Comparison of ENCODE assay signal across 22 mouse cellular contexts in genomic region chr5:72003811-72004435, GRCm38 (mm10).
DNase-seq lines count a peak whose midpoint lies in the region; ATAC-seq and TF ChIP-seq lines count a peak whose summit lies in the region.
"Had no signal": no experiment of that assay in that cellular context is flagged by ENCODE, and none has a peak within 500 bp of the region (broad histone marks: within the 10 kb centered on the region; RNA-seq: fewer than 3 reads in every experiment).

No protein-coding gene starts in this region.

- H3K9ac ChIP-seq in kidney, embryonic 16.5 days (replicated peaks; ENCODE audit: low read length): no peak overlapping the region
- H3K9ac ChIP-seq: embryonic facial prominence, embryonic 13.5 days; forebrain, postnatal 0 days; intestine, embryonic 15.5 days; lung, embryonic 15.5 days had no signal

- WGBS in kidney, embryonic 16.5 days: 77% methylated on average over 3 of the region's 3 CpGs

- no peaks in the 10 kb centered on the region for H3K27me3 ChIP-seq in kidney, embryonic 16.5 days (ENCODE audit: insufficient read depth, low read length)
- H3K27me3 ChIP-seq: embryonic facial prominence, embryonic 13.5 days; intestine, embryonic 15.5 days; lung, embryonic 15.5 days had no signal

- no peak overlapping the region for H3K4me3 ChIP-seq in kidney, embryonic 16.5 days (ENCODE audit: low read length)
- no peak overlapping the region for H3K4me3 ChIP-seq in layer of hippocampus, adult 2 months
- no peak overlapping the region for H3K4me3 ChIP-seq in gastrocnemius, adult 2 months
- H3K4me3 ChIP-seq: embryonic facial prominence, embryonic 13.5 days; intestine, embryonic 15.5 days; lung, embryonic 15.5 days had no signal

- H3K4me2 ChIP-seq in kidney, embryonic 16.5 days (replicated peaks; ENCODE audit: low read depth, low read length): no peak overlapping the region
- H3K4me2 ChIP-seq: embryonic facial prominence, embryonic 13.5 days; intestine, embryonic 15.5 days; lung, embryonic 15.5 days; midbrain, embryonic 11.5 days had no signal

- no peaks in the 10 kb centered on the region for H3K36me3 ChIP-seq in kidney, embryonic 16.5 days (ENCODE audit: insufficient read depth, low read length)
- H3K36me3 ChIP-seq: embryonic facial prominence, embryonic 13.5 days; intestine, embryonic 15.5 days; lung, embryonic 15.5 days had no signal

- no peak overlapping the region for H3K27ac ChIP-seq in kidney, embryonic 16.5 days (ENCODE audit: low read length)
- H3K27ac ChIP-seq in layer of hippocampus, adult 2 months: no peak overlapping the region
- no peak overlapping the region for H3K27ac ChIP-seq in gastrocnemius, adult 2 months
- H3K27ac ChIP-seq: embryonic facial prominence, embryonic 13.5 days; hindbrain, postnatal 0 days; intestine, embryonic 15.5 days; lung, embryonic 15.5 days; stomach, postnatal 0 days had no signal

- no peak for TF ChIP-seq CTCF in layer of hippocampus, adult 2 months (conservative IDR thresholded peaks at IDR 0.05)
- no peak for TF ChIP-seq CTCF in gastrocnemius, adult 2 months (IDR thresholded peaks at IDR 0.05)

- peak; percentile 13 for DNase-seq in adrenal gland, adult 8-10 months
- no peak for DNase-seq in adrenal gland, postnatal 25 days
- peak; percentile 63 for DNase-seq in kidney, adult 9 months
- DNase-seq in adrenal gland, postnatal 36 days: peak; percentile 18 to 35
- DNase-seq in kidney, postnatal 36 days: peak; percentile 48 to 57
- DNase-seq in layer of hippocampus, adult 2 months (ENCODE audit: low spot score in 2 of 2): no peak
- DNase-seq in gastrocnemius, adult 2 months: no peak
- DNase-seq: cerebellum, adult 11-12 months; forebrain, postnatal 0 days; gastrocnemius, postnatal 10 days; heart, postnatal 14 days; liver; thymus, adult 18-20 months; thymus, postnatal 25 days had no signal

- H3K4me1 ChIP-seq in kidney, embryonic 16.5 days (ENCODE audit: insufficient read depth, low read length): no peaks in the 10 kb centered on the region
- H3K4me1 ChIP-seq: embryonic facial prominence, embryonic 13.5 days; intestine, embryonic 15.5 days; lung, embryonic 15.5 days had no signal

- intact Hi-C loops in gastrocnemius, adult 2 months (cut with DNase I): no loop called here

- H3K9me3 ChIP-seq in kidney, embryonic 16.5 days (ENCODE audit: low read length): no peaks in the 10 kb centered on the region
- H3K9me3 ChIP-seq: embryonic facial prominence, embryonic 13.5 days; intestine, embryonic 15.5 days; lung, embryonic 15.5 days had no signal

- no peak for ATAC-seq in kidney, embryonic 16.5 days (ENCODE audit: low FRiP score, low TSS enrichment)
- ATAC-seq: forebrain, postnatal 0 days; hindbrain, postnatal 0 days; intestine, embryonic 15.5 days; midbrain, embryonic 16.5 days had no signal

Comparison
In these comparisons a context has a peak if more than half of its experiments do, and no peak if none do; other contexts are left out.
1. DNase-seq: peak in adrenal gland, adult 8-10 months (single experiment), kidney, adult 9 months (single experiment), adrenal gland, postnatal 36 days (2 of 2) and kidney, postnatal 36 days (2 of 2); none in adrenal gland, postnatal 25 days (single experiment), layer of hippocampus, adult 2 months (0 of 2) and gastrocnemius, adult 2 months (single experiment).